Mouse (Mus musculus) CH12F3 (cell line): ENCODE results near the gene Snx11.

ENCODE experiments used
- in situ Hi-C: fragments of 300-500 bp; cut with MboI; formaldehyde crosslinking; loops from 2 replicates; pipeline ENCODE4 v1.14.3; 2020; ENCODE audit warnings: low sequenced_read_pairs

Gene Snx11

GRCm38 (mm10) chr11:96764511-96765350 is 12.6 kb downstream of the Snx11 start:
- in situ Hi-C loops, result no loop called here

DNA sequence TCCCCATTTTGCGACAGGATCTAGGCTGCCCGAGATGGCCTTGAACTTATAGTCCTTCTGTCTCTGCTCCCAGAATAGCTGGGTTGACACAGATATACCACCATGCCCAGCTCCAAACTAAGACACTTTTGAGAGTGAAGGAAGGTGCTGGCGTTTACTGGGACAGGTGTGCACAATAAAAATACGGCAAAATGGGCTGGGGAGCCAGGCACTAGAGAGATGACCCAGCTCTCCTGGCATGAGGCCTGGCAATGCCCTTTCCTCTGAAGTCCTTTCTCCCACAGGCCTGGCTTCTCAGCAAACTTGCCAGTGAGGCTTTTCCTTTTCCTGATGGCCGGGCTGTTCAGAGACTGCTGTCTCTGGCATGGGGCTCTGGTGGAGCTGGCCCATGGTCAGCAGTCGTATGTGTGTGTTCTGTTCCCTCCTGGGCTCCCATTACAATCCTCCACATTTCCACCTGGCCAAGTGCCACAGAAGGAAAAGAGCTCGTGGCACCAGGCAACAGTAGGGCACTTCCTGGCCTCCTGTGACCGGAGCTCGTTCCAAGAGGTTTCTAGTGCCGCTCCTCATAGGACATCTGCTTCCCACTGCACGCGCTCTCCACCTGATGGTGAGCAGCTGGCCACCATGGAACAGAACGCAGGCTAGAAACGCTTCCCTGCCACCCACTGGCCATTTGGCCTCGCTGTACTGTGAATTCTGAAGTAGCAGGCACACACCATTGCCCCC is 14.5 kb downstream of the Snx11 start:
- in situ Hi-C loops, result no loop called here

GRCm38 (mm10) chr11:96761984-96762383 is 15.4 kb downstream of the Snx11 start:
- in situ Hi-C loops, result no loop called here

GRCm38 (mm10) chr11:96760042-96760441 is 17.3 kb downstream of the Snx11 start:
- in situ Hi-C loops, result no loop called here

DNA sequence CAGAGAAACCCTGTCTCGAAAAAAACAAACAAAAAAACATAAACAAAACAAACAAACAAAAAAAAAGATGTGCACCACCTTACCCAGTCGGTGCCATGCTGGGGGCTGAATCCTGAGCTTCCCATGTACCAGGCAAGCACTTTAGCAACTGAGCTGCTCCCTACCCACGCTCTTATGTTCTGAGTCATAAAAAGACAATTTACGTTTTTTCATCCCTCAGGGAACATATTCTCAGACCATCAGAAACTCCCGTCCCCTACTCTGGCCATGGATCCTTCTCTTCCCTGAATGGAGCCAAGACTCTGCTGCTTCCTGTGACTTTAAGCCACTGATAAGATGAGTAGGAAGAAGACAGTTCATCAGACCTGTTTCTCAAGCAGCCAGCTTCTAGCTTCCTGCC is 19.0 kb downstream of the Snx11 start:
- in situ Hi-C loops, result loop anchor here (5.0 kb wide), 1 partner anchor 104 kb away; no protein-coding TSS in a partner anchor

DNA sequence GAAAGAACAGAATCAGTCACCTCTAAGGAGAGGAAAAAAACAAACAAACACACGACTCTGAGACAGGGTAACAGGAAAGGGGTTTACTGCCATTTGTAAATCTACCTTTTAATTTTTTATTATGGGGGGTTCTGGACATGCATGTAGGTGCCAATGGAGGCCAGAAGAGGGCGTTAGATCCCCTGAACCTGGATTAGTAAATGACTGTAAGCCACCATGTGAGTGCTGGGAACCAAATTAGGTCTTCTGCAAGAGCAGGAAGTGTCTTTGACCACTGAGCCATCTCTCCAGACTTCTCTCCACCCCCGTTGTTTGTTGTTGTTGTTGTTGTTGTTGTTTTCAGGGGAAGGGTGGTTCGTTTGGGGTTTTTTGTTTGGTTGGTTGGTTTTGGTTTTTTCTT is 19.9 kb downstream of the Snx11 start:
- in situ Hi-C loops, result loop anchor here (5.0 kb wide), 1 partner anchor 105 kb away; no protein-coding TSS in a partner anchor

- in situ Hi-C loops, result loop anchor here (5.0 kb wide), 1 partner anchor 107 kb away; no protein-coding TSS in a partner anchor
Measured at GRCm38 (mm10) chr11:96755298-96755697, 22.1 kb downstream of the Snx11 start.

GRCm38 (mm10) chr11:96747555-96747954 is 29.8 kb downstream of the Snx11 start:
- in situ Hi-C loops, result no loop called here

- in situ Hi-C loops, result no loop called here
Measured at GRCm38 (mm10) chr11:96746648-96747047, 30.7 kb downstream of the Snx11 start.

- in situ Hi-C loops, result no loop called here
Measured at GRCm38 (mm10) chr11:96743891-96744290, 33.5 kb downstream of the Snx11 start.

DNA sequence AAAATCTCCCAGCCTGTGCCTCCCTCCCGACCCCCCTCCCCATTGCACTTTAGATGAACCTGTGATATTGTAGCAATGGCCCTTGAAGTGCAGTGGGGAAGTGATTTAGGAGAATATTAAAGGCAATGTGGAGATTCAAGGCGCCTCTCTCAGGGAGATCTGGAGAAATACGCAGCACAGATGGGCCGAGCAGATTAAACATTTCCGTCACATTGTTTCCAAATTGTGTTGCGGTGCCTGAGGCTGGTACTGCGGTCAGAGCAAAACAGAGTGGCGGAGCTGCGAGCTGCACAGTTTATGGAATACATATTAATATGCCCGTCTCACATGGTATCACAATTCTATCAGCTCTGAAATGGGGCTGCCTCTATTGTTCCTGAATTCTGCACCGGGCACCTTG is 34.4 kb downstream of the Snx11 start:
- in situ Hi-C loops, result no loop called here

- in situ Hi-C loops, result no loop called here
Measured at GRCm38 (mm10) chr11:96741995-96742394, 35.4 kb downstream of the Snx11 start.

DNA sequence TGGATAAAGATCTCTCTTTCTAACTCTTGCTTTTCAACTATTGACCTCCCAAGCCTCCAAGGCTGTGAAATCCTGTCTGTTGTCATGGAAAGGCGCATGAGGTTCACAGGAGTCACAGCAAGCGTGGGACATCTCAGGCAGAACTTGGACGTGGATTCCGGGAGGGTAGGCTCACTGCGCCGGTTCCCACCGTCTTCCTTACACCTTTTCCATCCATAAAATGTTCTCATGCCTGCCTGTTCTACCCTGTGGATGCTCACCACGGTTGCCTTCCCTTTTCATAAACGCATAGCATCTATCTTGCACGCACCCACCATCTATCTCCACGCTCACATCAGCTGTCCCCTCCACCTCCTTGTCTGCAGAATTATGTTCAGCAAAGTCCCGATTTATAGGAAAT is 36.6 kb downstream of the Snx11 start:
- in situ Hi-C loops, result no loop called here

GRCm38 (mm10) chr11:96737673-96738471 is 39.5 kb downstream of the Snx11 start:
- in situ Hi-C loops, result no loop called here

DNA sequence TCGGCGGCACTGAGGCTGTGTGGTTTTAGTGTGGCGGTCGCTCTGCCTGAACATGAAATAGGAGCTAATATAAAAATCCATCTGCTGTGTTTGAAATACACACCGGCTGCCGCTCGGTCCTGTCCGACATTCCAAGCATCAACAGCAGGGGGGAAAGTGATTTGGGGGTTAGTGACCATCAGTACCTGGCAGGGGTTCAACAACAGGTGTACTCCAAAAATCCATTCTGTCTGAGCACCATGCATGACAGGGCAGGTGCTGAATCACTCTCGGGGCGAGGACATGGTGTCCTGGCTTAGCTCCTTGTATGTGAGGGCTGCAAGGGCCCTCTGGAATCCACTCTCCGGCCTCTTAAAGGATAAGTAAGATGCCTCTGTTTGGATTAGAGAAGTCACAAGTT is 41.0 kb downstream of the Snx11 start:
- in situ Hi-C loops, result no loop called here

DNA sequence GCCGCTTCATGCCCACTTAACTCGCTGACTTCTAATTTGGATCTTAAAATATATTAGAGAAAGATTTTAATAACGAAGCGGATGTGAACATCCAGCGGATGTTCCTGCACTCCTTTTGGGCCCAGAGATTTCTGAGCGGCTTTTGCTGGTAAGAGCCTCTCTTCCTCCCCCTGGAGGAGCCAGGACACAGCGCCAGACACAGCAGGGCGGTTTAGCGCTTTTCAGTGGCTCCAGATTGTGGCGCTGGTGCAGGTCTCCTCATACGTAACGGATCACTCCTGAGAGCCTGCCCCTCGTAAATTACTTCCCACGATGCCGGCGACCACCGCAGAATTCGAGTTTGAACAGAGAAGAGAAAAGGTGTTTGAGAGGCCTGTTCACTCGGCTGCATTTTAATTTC is 41.5 kb downstream of the Snx11 start:
- in situ Hi-C loops, result no loop called here

GRCm38 (mm10) chr11:96732657-96733056 is 44.7 kb downstream of the Snx11 start:
- in situ Hi-C loops, result no loop called here

DNA sequence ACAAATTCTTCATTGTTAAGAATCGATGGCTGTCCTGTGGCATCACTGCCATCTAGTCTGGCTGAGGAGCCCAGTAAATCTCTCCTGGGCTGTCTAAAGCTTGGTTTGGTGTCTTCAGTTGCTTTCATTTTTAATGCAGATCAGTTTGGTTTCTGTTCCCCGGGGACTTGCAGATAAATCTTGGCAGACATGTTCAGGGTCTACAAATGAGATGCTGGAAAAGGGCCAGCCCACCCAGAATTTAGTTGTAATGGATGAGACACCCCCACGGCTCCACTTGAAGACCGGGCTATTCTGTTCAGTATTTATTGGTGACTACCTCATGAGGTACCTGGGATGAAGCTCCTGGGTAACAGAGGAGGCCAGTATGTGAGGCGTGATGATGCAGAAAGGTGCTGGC is 47.0 kb downstream of the Snx11 start:
- in situ Hi-C loops, result no loop called here

DNA sequence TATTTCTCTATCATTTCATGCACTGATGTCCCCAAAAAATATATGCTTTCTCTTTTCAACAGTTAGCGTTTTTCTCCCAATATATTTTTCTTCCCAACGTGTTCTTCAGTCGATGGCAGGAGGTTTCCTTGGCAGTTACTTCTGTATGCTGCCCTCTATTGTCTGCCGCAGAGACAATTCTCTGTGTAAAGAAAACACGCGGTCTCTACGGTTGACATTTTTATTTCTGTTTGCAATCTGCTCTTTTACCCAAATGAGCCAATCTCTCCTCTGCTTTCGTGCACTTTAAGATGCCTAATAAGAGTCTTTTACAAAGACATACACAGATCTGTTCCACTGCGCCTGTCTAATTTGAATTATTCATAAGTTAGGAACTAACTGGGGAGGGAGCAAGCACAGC is 47.9 kb downstream of the Snx11 start:
- in situ Hi-C loops, result no loop called here

DNA sequence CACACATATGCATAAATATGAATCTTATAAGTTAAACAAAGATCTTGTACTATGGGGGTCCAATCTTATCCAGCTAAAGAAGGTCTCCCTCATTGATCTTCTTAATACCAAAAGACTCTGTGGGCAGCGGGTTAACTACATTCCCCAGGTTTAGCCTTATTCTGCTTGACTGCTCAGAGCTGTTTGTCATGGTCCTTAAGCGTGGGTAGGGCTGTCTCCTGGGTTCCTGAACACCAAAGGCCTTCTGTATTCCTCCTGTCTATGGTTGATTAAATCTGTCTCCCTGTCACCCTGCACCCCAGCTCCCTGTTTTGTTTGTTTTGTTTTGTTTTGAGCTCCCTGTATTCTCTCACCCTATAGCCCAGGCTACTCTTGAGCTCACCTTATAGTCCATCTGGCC is 48.8 kb downstream of the Snx11 start:
- in situ Hi-C loops, result no loop called here

DNA sequence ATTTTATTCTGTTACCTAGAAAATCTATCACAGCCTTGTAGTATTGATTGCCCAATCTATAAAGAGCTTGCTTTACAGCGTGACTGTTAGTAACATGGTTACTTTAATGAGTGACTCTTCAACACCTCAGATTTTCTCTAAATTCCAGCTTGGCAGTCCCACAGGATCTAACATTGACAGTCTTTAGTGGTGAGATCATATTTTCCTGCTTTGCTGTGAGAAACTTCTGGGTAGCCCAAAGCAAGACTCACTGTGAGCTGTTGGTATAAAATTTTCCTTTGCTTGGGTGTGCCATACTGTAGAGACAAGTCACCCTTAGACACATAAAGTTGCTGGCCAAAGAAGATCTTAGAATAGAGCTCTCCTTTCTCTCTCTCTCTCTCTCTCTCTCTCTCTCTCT is 51.5 kb downstream of the Snx11 start:
- in situ Hi-C loops, result no loop called here
